Mouse (Mus musculus): ENCODE results near the gene Atp5d. TPM values are rescaled to one million over a fixed set of nuclear protein-coding genes. Genes with fewer than 3 reads are reported as not detected.

The Atp5d gene
- total RNA-seq, 2 experiments from 2014 or later: 332 to 344 TPM

- no peak overlapping the region for H3K4me3 ChIP-seq
- H3K27ac ChIP-seq: peak overlapping the region; percentile 98
- no peak for DNase-seq (ENCODE audit: low spot score in 2 of 2)
- TF ChIP-seq CTCF (conservative IDR thresholded peaks at IDR 0.05): no peak
These were observed 8.8 kb downstream of the Atp5d start for GRCm38 (mm10) chr10:80147146-80147718.

- H3K27ac ChIP-seq: peak within 1 kb of the TSS; percentile 98
- peak within 1 kb of the TSS; percentile 94 for H3K4me3 ChIP-seq
- peak; percentile 74 for TF ChIP-seq CTCF (conservative IDR thresholded peaks at IDR 0.05)
- peak in 1 of 2 experiments; percentile 68 for DNase-seq (ENCODE audit: low spot score in 2 of 2)
These were observed 9.5 kb downstream of the Atp5d start, which contains the start of gene Midn for GRCm38 (mm10) chr10:80147719-80148601. Gene Midn (plus strand): TSS chr10:80148272.

GRCm38 (mm10) chr10:80148610-80149290, 10.3 kb downstream of the Atp5d start:
- H3K4me3 ChIP-seq: peak overlapping the region; percentile 94
- TF ChIP-seq CTCF (conservative IDR thresholded peaks at IDR 0.05): peak; percentile 84
- peak; percentile 91 to 95 for DNase-seq (ENCODE audit: low spot score in 2 of 2)
- peak overlapping the region; percentile 98 for H3K27ac ChIP-seq

- DNase-seq (ENCODE audit: low spot score in 2 of 2): peak; percentile 96 to 99
- TF ChIP-seq CTCF (conservative IDR thresholded peaks at IDR 0.05): no peak; the same call in 1 of the 2 replicates
- Histone ChIP-seq H3K27ac (peak overlapping the region; percentile 98), H3K4me3 (peak overlapping the region; percentile 94)
These were observed 11.1 kb downstream of the Atp5d start for GRCm38 (mm10) chr10:80149291-80150225.

- DNase-seq (ENCODE audit: low spot score in 2 of 2): no peak
- peak overlapping the region; percentile 97 for H3K27ac ChIP-seq
- peak; percentile 14; the same call in 1 of the 2 replicates for TF ChIP-seq CTCF (conservative IDR thresholded peaks at IDR 0.05)
- H3K4me3 ChIP-seq: peak overlapping the region; percentile 94
These were observed 12.1 kb downstream of the Atp5d start for GRCm38 (mm10) chr10:80150226-80151210.

GRCm38 (mm10) chr10:80151211-80152034, 13.0 kb downstream of the Atp5d start:
- no peak for TF ChIP-seq CTCF (conservative IDR thresholded peaks at IDR 0.05)
- no peak for DNase-seq (ENCODE audit: low spot score in 2 of 2)
- Histone ChIP-seq H3K4me3 (peak overlapping the region; percentile 94), H3K27ac (peak overlapping the region; percentile 97)

- Histone ChIP-seq H3K27ac (peak overlapping the region; percentile 97), H3K4me3 (peak overlapping the region; percentile 94)
- DNase-seq (ENCODE audit: low spot score in 2 of 2): no peak
- no peak for TF ChIP-seq CTCF (conservative IDR thresholded peaks at IDR 0.05)
These were observed 13.8 kb downstream of the Atp5d start for GRCm38 (mm10) chr10:80152071-80152872.

- DNase-seq (ENCODE audit: low spot score in 2 of 2): no peak
- TF ChIP-seq CTCF (conservative IDR thresholded peaks at IDR 0.05): no peak
- Histone ChIP-seq H3K4me3 (peak overlapping the region; percentile 94), H3K27ac (peak overlapping the region; percentile 97)
These were observed 14.4 kb downstream of the Atp5d start for GRCm38 (mm10) chr10:80152873-80153260.

GRCm38 (mm10) chr10:80153713-80154112, 15.3 kb downstream of the Atp5d start:
- TF ChIP-seq CTCF (conservative IDR thresholded peaks at IDR 0.05): no peak
- Histone ChIP-seq H3K4me3 (no peak overlapping the region; the same call in 1 of the 2 replicates), H3K27ac (peak overlapping the region; percentile 97)
- no peak for DNase-seq (ENCODE audit: low spot score in 2 of 2)

Data from layer of hippocampus, adult 2 months (tissue).